Mouse (Mus musculus) spleen, postnatal 14 days (tissue): ENCODE results near the gene Rtf2.

ENCODE experiments used
- DNase-seq, 2 experiments: peaks; one replicate each; pipeline ENCODE4 v3.0.0; 2021 to 2022; ENCODE audit warnings: low spot score in 2 of 2

The Rtf2 gene

DNA sequence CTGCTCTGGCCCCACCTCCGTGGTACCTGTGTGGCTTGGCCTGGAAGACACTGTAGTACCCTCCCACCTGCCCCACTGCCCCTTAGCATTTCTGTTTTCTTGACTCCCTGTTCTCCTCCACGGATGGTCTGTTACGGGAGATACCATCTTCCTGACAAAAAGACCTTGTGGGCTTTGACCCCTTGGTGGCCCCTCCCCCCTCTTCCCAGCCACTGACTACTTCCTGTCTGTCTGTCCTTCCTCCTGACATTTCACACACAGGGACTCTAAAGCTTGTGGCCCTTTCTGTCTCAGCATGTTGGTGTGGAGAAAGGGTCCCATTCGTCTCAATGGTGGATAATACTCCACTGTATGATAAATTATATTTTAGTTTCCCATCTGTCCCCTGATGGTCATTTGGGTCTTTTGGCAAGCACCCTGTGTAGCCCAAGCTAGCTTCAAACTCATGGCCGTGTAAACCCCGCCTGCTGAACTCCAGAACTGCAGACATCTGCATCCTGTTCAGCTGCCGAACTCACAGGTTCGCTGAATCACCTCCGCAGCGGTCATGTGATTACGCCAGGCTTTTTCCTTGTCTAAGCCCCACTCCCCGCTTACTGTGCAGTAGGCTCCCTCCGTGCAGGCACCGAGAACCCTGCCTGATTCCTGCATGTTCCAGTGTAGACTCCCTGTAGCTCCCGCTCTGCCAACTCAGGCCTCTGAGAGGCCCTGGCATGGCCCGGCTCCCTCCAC is 41.5 kb downstream of the Rtf2 start:
- DNase-seq, result no peak

GRCm38 (mm10) chr2:172483766-172484413 is 43.5 kb downstream of the Rtf2 start:
- no peak for DNase-seq

GRCm38 (mm10) chr2:172484696-172485370 is 44.5 kb downstream of the Rtf2 start:
- DNase-seq, result no peak

GRCm38 (mm10) chr2:172496736-172497345 is 56.5 kb downstream of the Rtf2 start:
- DNase-seq, result no peak

GRCm38 (mm10) chr2:172498823-172499222 is 58.5 kb downstream of the Rtf2 start:
- no peak for DNase-seq

DNA sequence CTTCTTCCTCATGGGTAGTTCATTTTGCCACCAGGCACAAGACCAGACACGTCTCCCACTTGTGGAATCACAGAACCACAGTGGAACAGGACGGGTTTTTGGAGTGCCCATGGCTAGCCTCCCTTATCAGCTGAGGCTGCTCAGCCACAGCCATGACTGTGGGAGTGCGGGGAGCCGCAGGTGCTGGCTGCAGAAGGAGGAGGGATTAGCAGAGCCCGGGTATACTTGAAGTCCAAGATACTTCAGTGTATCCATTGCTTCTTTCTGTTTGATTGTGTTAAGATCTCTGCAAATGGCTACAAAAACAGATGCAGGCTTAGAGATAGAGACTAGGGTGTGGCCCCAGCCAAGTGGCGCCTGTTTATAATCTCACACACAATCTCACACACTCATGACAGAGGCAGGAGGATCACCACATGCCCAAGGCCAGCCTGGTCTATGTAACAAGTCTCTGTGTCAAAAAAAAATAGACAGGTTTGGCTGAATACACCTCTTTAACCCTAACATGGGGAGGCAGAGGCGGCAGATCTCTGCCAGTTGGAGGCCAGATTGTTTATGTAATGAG is 60.5 kb downstream of the Rtf2 start:
- DNase-seq, result no peak

DNA sequence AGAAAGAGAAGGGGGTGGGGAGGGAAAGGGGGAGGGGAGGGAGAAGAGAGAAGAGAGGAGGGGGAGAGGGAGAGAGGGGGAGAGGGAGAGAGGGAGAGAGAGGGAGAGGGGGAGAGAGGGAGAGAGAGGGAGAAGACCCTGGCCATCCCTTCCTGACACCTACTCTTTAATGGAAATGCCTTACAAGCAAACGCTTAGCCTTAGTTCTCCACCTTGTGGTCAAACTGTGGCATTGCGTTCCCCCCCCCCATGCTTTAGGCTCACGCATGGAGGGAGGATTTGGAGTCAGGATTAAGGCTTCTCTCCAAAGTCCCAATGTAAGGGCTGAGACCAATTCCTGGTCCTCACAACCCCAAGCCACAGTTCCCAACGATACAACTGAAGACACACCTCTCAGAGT is 61.0 kb downstream of the Rtf2 start:
- DNase-seq, result no peak

DNA sequence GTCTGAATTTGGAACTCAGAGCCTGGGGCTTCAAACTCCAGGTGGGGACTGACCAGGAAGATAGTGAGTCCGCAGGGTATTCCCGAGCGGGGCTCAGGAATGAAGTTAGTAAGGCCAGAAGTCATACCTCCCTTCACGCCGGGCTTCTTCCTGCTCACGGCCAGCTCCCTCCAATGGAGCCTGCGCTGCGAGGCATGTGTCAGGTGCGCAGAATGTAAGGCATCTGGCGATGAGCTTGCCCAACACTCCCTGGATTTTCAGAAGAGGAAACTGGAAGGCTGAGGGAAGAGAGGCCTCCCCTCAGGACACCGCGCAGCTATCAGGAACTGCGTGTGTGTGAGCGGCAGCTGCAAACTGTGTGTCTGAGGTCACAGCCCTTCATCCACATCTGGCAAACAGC is 61.8 kb downstream of the Rtf2 start:
- DNase-seq, result no peak

GRCm38 (mm10) chr2:172506121-172506520 is 65.8 kb downstream of the Rtf2 start:
- DNase-seq, result no peak

DNA sequence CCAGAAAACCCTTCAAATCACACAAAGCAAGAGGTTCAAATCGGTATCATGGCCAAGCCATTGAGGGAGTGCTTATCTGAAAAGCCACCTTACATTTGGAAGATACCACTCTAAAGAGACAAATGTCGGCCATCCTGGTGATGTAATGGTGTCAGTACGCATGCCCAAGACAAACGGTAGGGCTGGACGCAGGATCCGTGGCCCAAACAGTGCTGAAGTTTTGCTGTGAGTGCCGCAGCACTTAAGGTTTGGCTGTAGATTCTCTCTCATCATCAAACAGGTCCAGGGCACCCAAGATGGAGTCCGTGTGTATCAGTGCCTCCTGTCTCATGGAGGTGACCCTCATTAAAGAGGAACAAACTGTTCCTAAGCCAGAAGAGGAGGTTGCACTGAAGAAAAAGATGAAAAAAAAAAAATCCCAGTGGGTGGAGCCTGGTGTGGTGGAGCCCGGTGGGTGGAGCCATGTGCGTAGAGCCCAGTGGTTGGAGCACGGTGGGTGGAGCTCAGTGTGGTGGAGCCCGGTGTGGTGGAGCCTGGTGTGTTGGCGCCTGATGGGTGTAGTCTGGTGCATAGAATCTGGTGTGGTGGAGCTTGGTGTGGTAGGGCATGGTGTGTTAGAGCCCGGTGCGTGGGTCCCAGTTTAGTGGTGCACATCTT is 69.8 kb downstream of the Rtf2 start:
- no peak for DNase-seq

- DNase-seq, result no peak
Measured at GRCm38 (mm10) chr2:172510899-172511298, 70.5 kb downstream of the Rtf2 start.

DNA sequence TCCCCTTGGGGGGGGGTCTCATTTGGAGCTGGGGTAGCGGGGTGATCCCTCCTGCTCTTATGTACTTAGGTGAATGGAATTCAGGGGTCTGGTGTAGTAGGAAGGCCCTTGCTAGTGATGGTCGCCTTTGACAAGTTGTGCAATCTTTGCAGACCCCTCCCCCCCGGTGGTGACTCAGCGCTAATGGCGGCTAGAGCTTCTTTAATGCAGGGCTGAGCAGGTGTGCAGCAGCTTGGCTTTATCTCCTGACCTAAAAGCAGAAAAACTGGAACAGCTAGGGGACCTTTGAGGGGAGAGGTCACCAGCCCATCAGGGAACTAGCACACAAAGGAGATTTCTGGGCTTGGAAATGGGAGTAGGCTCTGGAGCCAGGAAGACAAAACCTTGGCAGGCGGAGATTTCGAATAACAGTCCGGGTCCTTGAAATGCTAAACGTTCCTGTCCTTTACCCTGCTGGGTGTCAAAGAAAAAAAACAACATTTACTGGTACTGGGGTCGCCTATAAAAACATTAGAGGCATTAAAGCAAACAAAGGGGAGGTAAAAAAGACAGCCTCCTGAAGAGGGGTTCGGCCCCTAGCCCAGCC is 76.1 kb downstream of the Rtf2 start:
- no peak for DNase-seq
